Mouse (Mus musculus) frontal cortex, adult (tissue): Measurements from ENCODE around the gene Hdac8.
A peak's percentile ranks its signal among the peaks of the same experiment; 100 is the strongest.

Source experiments
- ATAC-seq: cut with Nextera tagmentation; 2 replicates; pipeline ENCODE4 v1.9.2; 2017; ENCODE audit warnings: mild to moderate bottlenecking, moderate library complexity, mixed read lengths; ENCODE audit not compliant: low TSS enrichment

Hdac8 gene

DNA sequence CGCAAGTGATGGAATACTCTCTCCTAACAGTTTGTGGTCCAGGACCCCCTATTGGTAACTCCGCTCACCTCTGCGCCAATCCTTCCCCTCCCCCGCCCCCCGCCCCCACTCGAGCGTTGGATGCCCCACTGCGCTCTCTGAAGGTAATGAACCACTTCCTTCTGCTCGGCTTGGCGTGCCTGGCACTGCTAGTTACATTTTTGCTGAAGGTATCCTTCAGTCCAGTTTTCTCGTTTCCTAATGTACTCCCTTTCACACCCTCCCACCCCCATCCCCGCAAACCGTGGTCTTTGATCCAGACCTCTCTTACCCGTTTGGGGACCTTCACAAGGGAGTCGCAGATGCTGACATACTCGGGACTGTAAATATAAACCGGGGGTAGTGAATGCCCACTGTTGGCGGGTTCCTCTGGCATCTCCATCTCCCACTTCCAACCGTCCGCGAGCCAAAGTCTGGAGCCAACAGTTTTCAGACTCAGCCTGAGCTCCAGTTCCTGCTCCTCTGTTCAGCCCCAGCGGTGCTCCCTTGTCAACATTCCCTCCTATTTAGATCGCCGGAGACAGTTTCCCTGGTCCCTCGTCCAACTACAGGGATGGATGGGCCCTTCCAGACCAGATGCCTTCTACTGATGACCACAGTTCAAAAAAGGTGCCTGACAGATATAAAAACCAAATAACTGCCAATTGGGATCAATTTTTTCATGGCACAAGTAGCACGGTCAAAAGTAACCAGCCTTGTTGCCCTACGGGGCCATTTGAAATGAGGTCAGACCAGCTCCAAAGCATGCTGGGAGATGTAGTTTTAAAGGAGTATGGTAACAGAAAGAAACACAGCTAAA is at the start of gene Hdac8:
Gene Hdac8 (minus strand): TSS at position 716 of the 838 bp plus-strand sequence.
- ATAC-seq: peak; percentile 98

DNA sequence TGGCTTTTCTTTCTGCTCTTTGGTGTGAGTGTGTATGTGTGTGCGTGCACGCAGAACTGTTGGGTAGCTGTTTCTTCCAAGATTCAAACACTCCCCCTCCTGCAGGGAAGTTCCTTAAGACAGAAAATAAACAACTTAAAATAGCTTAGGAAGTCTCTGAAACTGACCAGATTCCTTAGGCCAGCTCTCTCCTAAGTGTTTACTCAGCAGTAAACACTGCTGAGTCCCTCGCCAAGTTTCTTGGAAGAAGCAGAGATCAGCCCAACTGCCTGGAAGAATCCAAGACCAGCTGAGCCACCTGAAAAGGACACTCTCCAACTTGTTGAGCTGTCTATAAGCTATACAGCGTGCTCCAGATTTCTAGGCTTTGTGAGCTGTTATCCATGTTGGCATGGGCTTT is 4.0 kb upstream of the Hdac8 start:
- ATAC-seq: no peak

DNA sequence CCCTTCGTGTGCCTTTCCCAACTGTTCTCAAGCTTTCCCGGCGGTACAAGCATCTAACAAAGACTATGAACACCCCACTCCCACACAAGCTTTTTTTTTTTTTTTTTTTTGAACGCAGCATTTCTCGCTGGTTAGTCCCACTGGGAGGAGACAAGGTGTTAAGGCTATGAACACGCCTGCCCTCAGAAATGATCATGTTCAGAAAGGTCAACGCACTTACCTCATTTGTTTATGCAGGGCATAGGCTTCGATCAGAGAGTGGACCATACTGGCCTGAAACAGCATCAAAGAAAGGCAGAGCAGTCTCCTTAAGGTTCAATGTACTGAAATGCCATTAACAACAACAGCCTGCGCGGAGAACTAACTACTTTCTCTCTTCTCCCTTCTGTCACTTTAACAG is 980 bp downstream of the Hdac8 start:
- no peak for ATAC-seq

DNA sequence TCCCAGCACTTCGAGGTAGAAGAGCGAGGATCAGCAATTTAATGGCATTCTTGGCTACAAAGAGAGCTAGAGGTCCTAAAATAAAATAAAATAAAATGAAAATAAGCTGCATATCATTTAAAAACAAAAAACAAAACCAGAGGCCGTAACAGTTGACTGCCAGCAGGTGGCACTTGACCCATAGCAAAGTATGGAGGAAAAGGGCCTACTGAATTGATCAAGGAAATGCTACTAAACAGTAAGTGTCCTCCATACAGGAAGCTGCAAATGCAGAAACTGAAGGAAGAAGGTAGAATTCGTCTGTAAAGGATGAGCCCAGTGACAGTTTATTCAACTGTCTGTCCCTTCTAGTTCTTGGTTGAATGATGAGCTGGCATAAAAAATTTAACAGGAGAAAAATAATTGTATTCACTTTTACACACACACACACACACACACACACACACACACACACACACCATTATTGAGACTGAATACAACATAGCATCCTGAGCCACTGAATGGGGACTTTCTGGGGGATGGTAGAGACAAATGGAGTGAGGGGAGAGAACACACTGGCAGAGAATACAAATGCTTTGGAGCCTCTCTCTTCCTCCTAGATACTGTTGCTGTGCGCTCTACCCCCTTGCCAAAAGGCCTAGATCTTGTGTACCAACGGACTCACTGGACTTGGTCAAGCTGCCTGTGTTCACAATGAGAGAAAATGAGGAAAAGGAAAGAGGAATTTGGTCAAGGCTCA is 11.0 kb downstream of the Hdac8 start:
- ATAC-seq: no peak; the same call in 1 of the 2 replicates

DNA sequence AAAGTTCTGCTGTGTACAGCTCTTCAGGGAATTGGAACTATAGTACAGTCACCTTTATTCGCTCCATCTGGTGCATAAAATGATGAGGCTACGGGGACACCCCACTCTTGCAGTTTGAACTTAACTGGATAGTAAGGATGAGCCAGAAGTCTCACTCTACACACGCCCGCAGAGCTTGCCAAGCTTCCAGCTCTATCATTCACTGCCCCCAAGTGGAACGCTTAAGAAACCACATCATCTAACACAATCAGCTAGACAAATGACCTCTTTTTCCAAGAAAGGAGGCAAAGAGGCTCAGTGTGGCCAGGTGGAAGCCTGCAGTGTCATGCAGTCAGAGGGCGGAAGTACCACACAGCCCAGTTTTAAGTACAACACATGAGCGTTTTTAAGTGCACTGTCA is 19.6 kb downstream of the Hdac8 start:
- ATAC-seq: peak; percentile 88

DNA sequence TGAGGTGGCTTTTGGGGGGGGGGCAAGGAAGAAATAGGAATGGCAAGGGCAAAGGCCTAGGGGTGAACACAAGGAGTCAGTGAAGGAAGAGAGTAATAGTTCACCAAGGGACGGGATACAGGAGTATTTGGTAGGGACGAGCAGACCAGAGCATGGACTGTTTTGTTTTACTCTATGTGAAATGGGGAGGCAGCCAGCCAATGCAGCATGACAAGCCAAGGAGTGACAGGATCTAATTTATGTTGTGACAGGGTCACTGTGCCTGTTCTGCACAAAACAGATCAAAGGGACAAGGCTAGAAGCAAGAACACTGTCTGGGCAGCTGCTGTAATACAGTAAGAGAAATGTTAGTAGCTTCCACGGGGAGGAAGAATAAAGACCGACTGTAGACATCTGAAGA is 25.5 kb downstream of the Hdac8 start:
- ATAC-seq: no peak

DNA sequence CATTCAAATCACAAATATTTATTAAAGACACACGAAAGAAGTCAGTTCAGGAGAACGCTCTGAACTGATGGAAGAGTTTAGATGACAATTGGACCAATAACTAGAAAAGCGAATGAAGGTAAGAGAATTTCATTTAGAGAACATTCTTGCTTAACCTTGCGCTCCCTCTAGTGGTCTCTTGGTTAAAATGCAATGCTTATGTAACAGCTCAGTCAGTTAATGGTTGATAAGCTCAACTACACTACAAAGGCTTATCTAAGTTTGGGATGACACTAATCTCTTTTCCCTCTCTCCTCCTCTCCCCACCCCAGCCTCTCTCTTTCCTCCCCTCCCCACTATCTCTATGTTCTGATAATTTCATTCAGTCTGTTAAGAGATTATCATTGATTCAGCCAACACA is 26.2 kb downstream of the Hdac8 start:
- 0 out of 2 replicates have a peak, but pooled peaks have one; percentile 35 for ATAC-seq

DNA sequence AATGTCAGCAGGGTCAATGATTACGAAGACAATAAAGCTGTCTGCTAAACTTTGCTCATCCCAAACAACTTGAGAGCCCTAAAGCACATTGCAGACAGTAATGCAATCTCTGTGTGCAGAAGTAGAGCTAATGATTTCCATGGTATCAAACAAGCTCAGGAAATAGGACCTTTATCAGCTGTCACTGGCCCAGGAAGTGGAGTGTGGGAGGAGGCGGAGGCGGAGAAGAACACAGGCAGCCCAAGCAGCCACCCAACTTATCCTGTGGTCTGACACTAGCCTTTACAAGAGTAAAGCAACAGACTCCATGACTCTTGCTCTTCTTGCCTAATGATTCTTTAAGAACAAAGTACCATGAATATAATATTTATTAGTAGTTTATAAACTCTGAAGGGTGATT is 26.7 kb downstream of the Hdac8 start:
- no peak for ATAC-seq

DNA sequence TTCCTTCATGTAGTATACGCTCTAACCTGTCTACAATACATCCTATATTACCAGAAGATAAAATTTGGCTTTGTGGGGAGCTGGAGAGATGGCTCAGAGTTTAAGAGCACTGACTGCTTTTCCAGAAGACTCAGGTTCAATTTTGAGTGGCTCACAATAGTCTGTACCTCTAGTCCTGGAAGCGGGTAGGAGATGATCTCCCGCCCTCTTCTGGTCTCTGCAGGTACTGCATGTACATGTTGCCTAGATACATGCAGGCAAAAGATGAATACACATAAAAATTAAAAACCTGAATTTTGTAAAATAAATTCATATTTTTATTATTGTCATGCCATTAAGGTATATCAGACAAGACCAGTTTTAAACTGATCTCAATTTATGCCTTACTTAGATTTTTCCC is 28.4 kb downstream of the Hdac8 start:
- peak; percentile 44 for ATAC-seq

DNA sequence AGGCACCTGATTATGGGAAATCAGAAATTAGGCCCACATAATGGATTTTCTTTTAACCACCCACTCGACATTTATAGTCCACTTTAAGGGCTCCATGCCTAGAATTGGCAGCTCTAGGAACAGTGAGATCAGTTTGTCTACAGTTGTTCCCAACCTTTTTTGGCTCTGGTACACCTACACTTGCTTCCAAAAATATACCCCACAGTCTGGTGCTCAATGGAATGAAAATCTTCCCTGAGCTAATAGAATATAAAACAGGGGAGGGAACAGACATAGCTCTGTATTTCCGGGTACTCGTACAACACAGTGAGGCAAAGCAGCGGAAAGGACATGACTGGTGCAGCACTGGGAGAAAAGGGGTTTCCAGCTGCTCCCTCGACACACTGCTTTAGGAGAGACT is 29.6 kb downstream of the Hdac8 start:
- ATAC-seq: peak; percentile 95

DNA sequence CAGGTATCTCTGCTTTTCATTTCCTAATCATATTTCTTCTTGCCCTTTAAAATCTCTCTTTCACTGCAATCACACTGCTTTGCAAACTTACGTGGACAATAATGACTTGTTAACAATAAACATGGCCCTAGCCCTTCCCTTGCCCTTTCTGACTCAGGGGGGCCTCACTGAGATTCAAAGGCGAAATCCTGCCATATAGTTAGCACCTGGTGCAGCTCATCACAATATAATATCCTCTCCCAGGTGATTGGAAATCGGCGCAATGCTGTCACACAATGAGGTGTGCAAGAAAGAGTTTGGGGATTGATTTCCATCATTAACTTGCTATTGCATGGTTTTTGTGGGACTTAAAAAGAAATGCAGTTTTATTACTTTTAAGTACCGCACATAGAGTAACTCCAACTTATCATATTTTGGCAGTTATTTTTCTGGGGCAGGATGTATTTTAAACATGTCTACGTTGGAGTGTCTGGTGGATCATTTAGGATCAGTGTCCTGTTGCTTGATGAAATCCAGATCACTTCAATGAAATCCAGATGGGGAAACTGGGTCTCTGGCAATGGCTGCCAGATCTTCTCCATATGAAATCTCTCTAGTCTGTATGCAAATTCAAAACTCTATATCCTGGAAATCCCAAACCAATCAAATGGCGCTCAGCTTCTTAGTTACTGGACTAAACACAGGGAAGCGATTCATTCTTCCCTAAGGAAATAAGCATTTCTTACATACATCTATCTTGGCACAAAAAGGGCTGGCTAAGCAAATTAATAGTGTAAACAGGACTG is 86.6 kb downstream of the Hdac8 start:
- ATAC-seq: no peak

DNA sequence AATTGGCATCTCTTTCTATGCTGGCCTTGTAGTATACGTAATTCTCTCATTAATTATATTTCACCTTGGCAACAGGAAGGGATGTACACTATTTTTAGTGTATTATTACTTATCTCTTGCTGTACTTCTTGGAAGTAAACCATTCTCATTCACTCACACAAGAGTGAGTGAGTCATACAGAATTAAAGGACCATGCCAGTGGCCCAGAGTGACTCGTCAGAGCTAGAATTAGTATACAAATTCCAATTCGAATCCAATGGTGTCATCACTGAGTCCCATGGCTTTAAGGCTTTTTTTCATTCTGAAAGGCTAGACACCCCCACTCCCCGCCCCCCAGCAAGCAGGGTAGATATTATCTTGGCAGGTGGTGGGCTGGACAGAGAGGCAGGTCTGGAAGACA is 88.2 kb downstream of the Hdac8 start:
- ATAC-seq: no peak

DNA sequence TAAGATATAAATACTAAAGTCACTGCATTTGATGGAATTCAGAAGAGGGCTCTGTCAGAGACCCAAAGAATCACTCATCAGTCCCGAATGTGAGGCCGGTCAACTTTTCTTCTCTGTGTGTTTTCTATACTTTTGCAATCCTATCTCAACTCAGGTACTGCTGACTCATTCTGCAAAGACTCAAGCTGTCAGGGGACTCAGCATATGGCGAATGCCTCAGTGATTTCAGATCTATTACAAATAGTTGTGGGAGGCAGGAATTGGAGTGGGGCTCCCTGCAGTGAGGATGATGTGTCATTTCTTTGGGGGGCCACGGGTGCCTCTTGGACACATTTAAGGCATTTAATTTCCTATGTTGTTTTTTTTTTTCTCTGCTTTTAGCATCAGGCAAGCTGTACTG is 88.8 kb downstream of the Hdac8 start:
- ATAC-seq: no peak

DNA sequence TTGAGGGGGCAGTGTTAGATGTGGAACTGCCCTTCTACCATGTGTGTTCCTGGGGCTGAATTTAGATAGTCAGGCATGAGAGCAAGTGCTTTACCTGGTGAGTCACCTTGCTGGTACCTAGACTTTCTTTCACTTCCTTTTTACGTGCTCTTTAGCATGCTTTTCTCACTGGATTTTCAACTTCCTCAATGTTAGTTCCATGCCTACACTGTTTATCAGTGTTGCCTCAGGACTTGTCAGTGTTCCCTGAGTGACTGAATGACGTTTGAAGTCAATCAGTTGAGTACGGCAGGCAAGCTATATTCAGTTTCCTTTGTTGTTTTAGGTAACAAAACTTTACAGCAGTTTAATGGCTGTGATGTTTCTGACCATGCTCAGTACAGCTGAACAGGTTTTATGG is 120.4 kb downstream of the Hdac8 start:
- ATAC-seq: no peak

DNA sequence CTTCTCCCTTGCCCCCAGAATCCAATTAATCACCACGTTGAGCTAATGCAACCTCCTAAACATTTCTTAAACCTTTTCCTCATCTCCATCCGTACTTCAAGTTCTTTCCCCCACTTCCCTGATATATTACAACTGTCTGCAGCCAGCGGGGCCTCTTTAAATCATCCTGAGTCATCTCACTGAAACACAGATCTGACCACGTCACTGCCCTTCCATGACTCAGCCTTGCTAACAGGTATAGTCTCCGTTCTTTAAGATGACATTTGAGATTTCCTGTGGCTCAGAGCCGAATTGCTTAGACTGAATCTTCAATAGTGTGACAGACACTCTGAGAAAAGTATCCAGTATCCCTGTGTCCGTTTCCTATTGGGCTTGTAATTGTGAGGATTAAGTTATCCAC is 122.0 kb downstream of the Hdac8 start:
- ATAC-seq: no peak

DNA sequence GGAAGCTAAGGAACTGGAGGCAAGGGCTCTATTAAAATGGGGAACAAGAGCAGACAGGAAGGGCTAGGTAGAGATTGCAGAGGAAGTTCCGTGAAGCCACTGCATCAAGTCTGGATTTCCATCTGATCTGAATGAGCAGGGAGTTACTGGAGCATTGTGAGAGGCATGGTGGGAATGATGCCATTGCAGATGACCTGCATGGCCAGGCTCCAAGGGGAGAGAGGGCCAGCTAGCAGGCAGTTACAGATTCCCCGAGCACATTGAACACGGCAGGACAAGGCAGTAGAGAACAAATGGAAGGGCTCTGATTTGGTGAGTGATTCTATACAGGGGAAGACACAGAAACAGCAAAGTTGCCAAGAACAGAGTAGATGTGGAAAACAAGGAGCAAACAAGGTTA is 138.6 kb downstream of the Hdac8 start:
- ATAC-seq: no peak

DNA sequence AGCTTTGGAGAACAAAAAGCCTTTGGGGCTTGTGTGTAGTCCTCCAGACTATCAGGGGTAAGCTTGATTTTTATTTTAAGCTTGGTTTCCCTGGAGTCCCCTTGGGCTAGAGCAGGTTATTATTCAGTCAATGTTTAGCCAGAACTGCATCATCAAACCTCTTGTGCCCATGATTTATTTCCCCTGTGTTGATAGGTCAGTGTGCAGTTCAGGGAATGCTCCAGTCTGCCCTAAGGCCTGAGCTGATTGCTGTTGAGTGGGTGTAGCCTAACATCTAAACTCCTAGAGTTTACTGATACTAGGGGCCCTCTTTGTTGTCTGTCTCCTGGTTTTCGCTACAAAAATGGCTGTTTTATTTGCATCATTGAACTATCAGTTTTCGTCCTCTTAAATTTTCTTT is 142.9 kb downstream of the Hdac8 start:
- ATAC-seq: no peak

DNA sequence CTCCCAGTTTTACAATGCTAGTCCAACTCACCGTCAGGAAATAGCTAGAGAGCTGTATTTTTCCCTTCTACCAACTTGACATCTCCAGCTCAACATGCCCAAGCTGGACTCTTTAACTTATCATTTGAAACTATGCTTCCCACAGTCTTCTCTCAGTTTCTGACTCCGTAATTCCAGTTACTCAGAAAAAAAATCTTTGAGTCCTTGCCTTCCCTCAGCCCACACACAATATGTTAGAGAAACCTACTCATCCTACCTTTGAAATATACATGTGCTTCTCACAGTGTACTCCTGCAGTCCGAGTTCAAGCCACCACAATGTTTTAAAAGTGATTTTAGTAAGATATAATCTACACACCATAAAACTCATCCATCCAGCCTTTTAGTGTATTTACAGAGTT is 151.7 kb downstream of the Hdac8 start:
- peak; percentile 95 for ATAC-seq

DNA sequence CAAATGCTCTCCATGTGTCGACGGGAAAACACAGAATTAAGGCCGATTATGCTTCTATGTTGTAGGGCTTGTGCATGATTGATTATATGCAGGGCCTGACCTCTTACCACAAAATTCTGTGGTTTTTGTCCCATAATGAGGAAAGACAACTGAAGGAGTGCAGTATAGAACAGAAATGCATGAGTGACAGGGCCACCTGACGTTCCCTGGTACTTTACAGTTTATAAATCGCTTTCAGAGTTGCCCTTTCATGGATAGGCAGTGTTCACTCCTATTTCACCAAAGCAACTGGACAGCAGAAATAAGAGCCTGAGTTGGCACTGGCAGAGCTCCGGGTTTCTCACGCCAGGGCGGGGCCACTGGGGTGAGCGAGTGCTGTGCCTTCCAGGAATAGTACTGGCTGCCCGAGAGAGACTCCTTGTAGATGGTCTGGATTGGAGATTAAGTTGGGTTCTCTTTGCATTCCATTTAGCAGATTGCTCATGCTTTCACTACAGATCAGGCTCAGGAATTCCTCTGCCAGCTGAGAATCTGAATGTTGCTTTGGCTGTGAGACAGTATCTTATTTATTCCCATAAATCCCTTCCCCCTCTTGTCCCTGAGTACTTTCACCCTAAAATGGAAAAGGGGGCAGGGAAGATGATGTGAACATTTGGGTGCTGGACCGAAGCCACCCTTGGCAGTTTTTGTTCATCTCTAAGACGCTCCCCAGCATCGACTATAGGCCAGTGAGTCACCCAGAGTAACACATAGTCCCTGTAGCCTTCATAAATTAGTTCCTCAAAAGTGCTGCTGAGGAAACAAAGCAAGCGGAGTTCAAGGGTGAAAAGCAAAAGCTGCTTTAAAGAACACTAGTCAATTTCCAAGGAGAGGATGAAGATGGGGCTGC is 155.1 kb downstream of the Hdac8 start:
- ATAC-seq: peak; percentile 48; the same call in 1 of the 2 replicates

DNA sequence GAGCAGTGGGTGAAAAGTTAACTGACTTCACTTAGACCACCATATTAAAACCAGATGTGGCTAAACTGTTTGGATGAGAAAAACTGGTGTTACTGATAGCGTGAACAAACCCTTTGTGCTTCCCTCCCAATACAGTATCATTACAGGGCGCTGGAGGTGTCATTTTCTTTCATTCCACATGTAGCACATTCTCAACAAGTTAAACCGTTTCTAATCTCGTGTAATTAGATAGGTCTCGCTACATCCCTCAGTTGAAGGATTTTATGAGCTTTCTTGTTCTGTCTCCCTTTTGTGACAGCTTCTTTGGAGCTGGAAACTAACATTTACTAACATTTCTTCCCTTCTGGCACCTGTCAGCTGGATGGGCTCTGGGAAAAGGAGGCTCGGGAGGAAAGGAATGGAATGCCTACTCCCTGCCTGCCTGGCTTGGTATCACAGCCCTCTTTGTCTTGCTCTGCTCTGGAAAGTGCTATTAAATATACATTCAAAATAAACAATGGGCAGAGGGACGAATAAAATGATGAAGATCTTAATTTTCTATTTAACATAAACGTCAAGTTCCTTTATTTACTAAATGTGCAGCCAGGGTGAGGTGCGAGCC is 156.2 kb downstream of the Hdac8 start:
- no peak for ATAC-seq

DNA sequence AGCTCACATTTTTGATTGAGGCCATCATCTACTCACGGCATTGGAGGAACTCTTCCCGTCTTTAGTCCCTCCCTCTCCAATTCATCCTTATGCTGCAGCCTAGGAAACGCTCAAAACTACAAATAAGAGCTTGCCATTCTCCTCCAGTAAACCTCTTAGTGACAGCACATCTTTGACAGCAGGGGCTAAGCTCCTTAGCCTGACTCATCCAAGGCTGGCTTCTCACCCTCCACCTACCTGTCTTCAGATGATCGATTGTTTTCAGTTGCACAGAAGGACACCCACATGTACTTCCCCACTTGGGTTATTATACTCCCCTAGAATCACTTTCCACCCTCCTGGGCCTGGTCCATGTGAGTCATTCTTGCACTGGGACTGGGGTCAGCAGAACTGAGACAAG is 163.5 kb downstream of the Hdac8 start:
- ATAC-seq: peak; percentile 76
